Comparison of ENCODE assay signal across 9 mouse cellular contexts in genomic region chr14:31934771-31935170, GRCm38 (mm10).
DNase-seq lines count a peak whose midpoint lies in the region; ATAC-seq and TF ChIP-seq lines count a peak whose summit lies in the region.
"Had no signal": no experiment of that assay in that cellular context is flagged by ENCODE, and none has a peak within 500 bp of the region (broad histone marks: within the 10 kb centered on the region; RNA-seq: fewer than 3 reads in every experiment).

No protein-coding gene starts in this region.

- 21% methylated on average over 3 of the region's 3 CpGs for whole genome bisulfite sequencing in heart, embryonic 10.5 days
- 19% methylated on average over 3 of the region's 3 CpGs for WGBS in hindbrain, embryonic 10.5 days
- WGBS in midbrain, embryonic 11.5 days: 8% methylated on average over 3 of the region's 3 CpGs

- peaks cover 27% of the 10 kb centered on the region for H3K4me1 ChIP-seq in heart, embryonic 10.5 days
- H3K4me1 ChIP-seq in E14TG2a.4 (replicated peaks; ENCODE audit: low read depth, low read length): peaks cover 52% of the 10 kb centered on the region
- peaks cover 29% of the 10 kb centered on the region for H3K4me1 ChIP-seq in hindbrain, embryonic 10.5 days (replicated peaks)
- H3K4me1 ChIP-seq in midbrain, embryonic 11.5 days (ENCODE audit: control insufficient read depth, insufficient read depth, low read length): peaks cover 18% of the 10 kb centered on the region

- peak overlapping the region; percentile 50 for H3K4me2 ChIP-seq in midbrain, embryonic 11.5 days

- peak overlapping the region; percentile 86 for H3K27ac ChIP-seq in heart, embryonic 10.5 days
- peak overlapping the region; percentile 92 for H3K27ac ChIP-seq in hindbrain, embryonic 10.5 days
- peak overlapping the region; percentile 94 for H3K27ac ChIP-seq in midbrain, embryonic 11.5 days (ENCODE audit: low read depth, low read length)

- TF ChIP-seq CTCF in E14TG2a.4 (conservative IDR thresholded peaks at IDR 0.05; ENCODE audit: low read length): no peak

- intact Hi-C loops in heart, postnatal 14 days (cut with DNase I): no loop called here

- H3K36me3 ChIP-seq in heart, embryonic 10.5 days: no peaks in the 10 kb centered on the region
- H3K36me3 ChIP-seq in E14TG2a.4 (ENCODE audit: insufficient read depth, low read length): no peaks in the 10 kb centered on the region
- H3K36me3 ChIP-seq in hindbrain, embryonic 10.5 days: no peaks in the 10 kb centered on the region
- no peaks in the 10 kb centered on the region for H3K36me3 ChIP-seq in midbrain, embryonic 11.5 days (ENCODE audit: control insufficient read depth, insufficient read depth, low read length)

- H3K9ac ChIP-seq in midbrain, embryonic 11.5 days (ENCODE audit: low read length): no peak overlapping the region; the same call in 1 of the 2 replicates

- no peak for ATAC-seq in midbrain, embryonic 11.5 days (ENCODE audit: low FRiP score)
- ATAC-seq in granulocyte monocyte progenitor cell, adult 5-6 weeks (replicated peaks; ENCODE audit: poor library complexity, severe bottlenecking): no peak

- H3K4me3 ChIP-seq in heart, embryonic 10.5 days: peak overlapping the region; percentile 65
- peak overlapping the region; percentile 57 for H3K4me3 ChIP-seq in E14TG2a.4 (replicated peaks; ENCODE audit: low read length)
- peak overlapping the region; percentile 53 for H3K4me3 ChIP-seq in hindbrain, embryonic 10.5 days
- no peak overlapping the region for H3K4me3 ChIP-seq in midbrain, embryonic 11.5 days (ENCODE audit: low read depth, low read length)

- no peak for DNase-seq in heart, embryonic 10.5 days (ENCODE audit: low spot score)
- DNase-seq in heart, postnatal 14 days: no peak
- DNase-seq in hindbrain, embryonic 10.5 days (ENCODE audit: low spot score): no peak
- DNase-seq in midbrain, embryonic 11.5 days (ENCODE audit: low spot score, missing footprints): peak; percentile 87
- no peak for DNase-seq in c-Kit-positive CD71-positive TER-119-positive erythroid progenitor cells, embryonic 14.5 days (ENCODE audit: low spot score)
- no peak for DNase-seq in right cerebral cortex, postnatal 14 days
- DNase-seq: adrenal gland, postnatal 36 days had no signal

- no peaks in the 10 kb centered on the region for H3K27me3 ChIP-seq in heart, embryonic 10.5 days (ENCODE audit: insufficient read depth, poor library complexity, severe bottlenecking)
- no peaks in the 10 kb centered on the region for H3K27me3 ChIP-seq in E14TG2a.4 (ENCODE audit: insufficient read depth, low read length)
- no peaks in the 10 kb centered on the region for H3K27me3 ChIP-seq in hindbrain, embryonic 10.5 days (ENCODE audit: insufficient read depth, poor library complexity, severe bottlenecking)
- H3K27me3 ChIP-seq in midbrain, embryonic 11.5 days (ENCODE audit: control insufficient read depth, insufficient read depth, low read length): no peaks in the 10 kb centered on the region

- H3K9me3 ChIP-seq in heart, embryonic 10.5 days: no peaks in the 10 kb centered on the region
- 0 out of 2 replicates have a peak, but pooled peaks cover under 1% of the 10 kb centered on the region for H3K9me3 ChIP-seq in E14TG2a.4 (ENCODE audit: low read length)
- peaks cover 5% of the 10 kb centered on the region; the same call in 1 of the 2 replicates for H3K9me3 ChIP-seq in hindbrain, embryonic 10.5 days
- peaks cover 5% of the 10 kb centered on the region; the same call in 1 of the 2 replicates for H3K9me3 ChIP-seq in midbrain, embryonic 11.5 days (ENCODE audit: control insufficient read depth, low read length)
